Mouse (Mus musculus) kidney, adult 8-10 months (tissue): ENCODE data around the gene Magi3.
A peak's percentile ranks its signal among the peaks of the same experiment; 100 is the strongest.

Experiments used
- DNase-seq, 2 experiments: peaks; one replicate each; pipeline ENCODE4 v3.0.0; 2022

Gene Magi3

GRCm38 (mm10) chr3:104189234-104189633 lies 30.9 kb downstream of the Magi3 start:
- DNase-seq = no peak

- DNase-seq = no peak
These were observed 35.9 kb downstream of the Magi3 start for GRCm38 (mm10) chr3:104184270-104184669.

- DNase-seq = no peak
These were observed 36.5 kb downstream of the Magi3 start for GRCm38 (mm10) chr3:104183656-104184055.

- DNase-seq = no peak
These were observed 37.5 kb downstream of the Magi3 start for GRCm38 (mm10) chr3:104182711-104183110.

- no peak for DNase-seq
These were observed 58.8 kb downstream of the Magi3 start for GRCm38 (mm10) chr3:104161347-104161746.

GRCm38 (mm10) chr3:104160603-104161002 lies 59.6 kb downstream of the Magi3 start:
- no peak for DNase-seq

GRCm38 (mm10) chr3:104150146-104150545 lies 70.0 kb downstream of the Magi3 start:
- DNase-seq = no peak

GRCm38 (mm10) chr3:104142376-104142775 lies 77.8 kb downstream of the Magi3 start:
- DNase-seq = peak; percentile 85 to 92

- no peak for DNase-seq
These were observed 81.2 kb downstream of the Magi3 start for GRCm38 (mm10) chr3:104138953-104139450.

- DNase-seq = no peak
These were observed 94.5 kb downstream of the Magi3 start for GRCm38 (mm10) chr3:104125628-104126027.

GRCm38 (mm10) chr3:104123846-104124245 lies 96.3 kb downstream of the Magi3 start:
- DNase-seq = no peak

GRCm38 (mm10) chr3:104109478-104109877 lies 110.7 kb downstream of the Magi3 start:
- DNase-seq = no peak

GRCm38 (mm10) chr3:104104942-104105341 lies 115.2 kb downstream of the Magi3 start:
- DNase-seq = peak in 1 of 2 experiments; percentile 58

GRCm38 (mm10) chr3:104101721-104102120 lies 118.5 kb downstream of the Magi3 start:
- DNase-seq = no peak

GRCm38 (mm10) chr3:104101249-104101648 lies 118.9 kb downstream of the Magi3 start:
- DNase-seq = no peak

- DNase-seq = no peak
These were observed 124.2 kb downstream of the Magi3 start for GRCm38 (mm10) chr3:104095936-104096335.

- DNase-seq = peak in 1 of 2 experiments; percentile 20
These were observed 125.5 kb downstream of the Magi3 start for GRCm38 (mm10) chr3:104094646-104095045.

- no peak for DNase-seq
These were observed 127.4 kb downstream of the Magi3 start for GRCm38 (mm10) chr3:104092759-104093158.

- no peak for DNase-seq
These were observed 138.1 kb downstream of the Magi3 start for GRCm38 (mm10) chr3:104082031-104082430.

GRCm38 (mm10) chr3:104078725-104079124 lies 141.4 kb downstream of the Magi3 start:
- no peak for DNase-seq

GRCm38 (mm10) chr3:104069395-104069794 lies 150.8 kb downstream of the Magi3 start:
- no peak for DNase-seq

GRCm38 (mm10) chr3:104059001-104059622 lies 161.1 kb downstream of the Magi3 start:
- no peak for DNase-seq

GRCm38 (mm10) chr3:104032747-104033146 lies 187.4 kb downstream of the Magi3 start:
- no peak for DNase-seq

- DNase-seq = no peak
These were observed 188.1 kb downstream of the Magi3 start for GRCm38 (mm10) chr3:104032086-104032485.

GRCm38 (mm10) chr3:104026938-104027337 lies 193.2 kb downstream of the Magi3 start:
- DNase-seq = peak; percentile 20 to 52
